Mouse (Mus musculus): ENCODE data around the gene Limch1.

- no peak for TF ChIP-seq EP300 (IDR thresholded peaks at IDR 0.05)
- TF ChIP-seq CTCF (IDR thresholded peaks at IDR 0.05): no peak
Measured at GRCm38 (mm10) chr5:67099393-67100271, 354.0 kb downstream of the Limch1 start.
